Mouse (Mus musculus) frontal cortex, postnatal 10 days (tissue): ENCODE results near the gene Cfap73.

Source experiments
- DNase-seq, 2 experiments: peaks; one replicate each; pipeline ENCODE4 v3.0.0; 2022; ENCODE audit warnings: low spot score in 2 of 2, mixed read lengths in 1 of 2

The Cfap73 gene

GRCm38 (mm10) chr5:120612822-120613604 lies 21.0 kb downstream of the Cfap73 start:
- peak; percentile 100 for DNase-seq

GRCm38 (mm10) chr5:120612442-120612821 lies 21.6 kb downstream of the Cfap73 start, which contains the start of the genes Rita1 and Ddx54:
Gene Rita1 (minus strand): TSS chr5:120612589.
Gene Ddx54 (plus strand): TSS chr5:120612739.
- DNase-seq = peak; percentile 96 to 98

DNA sequence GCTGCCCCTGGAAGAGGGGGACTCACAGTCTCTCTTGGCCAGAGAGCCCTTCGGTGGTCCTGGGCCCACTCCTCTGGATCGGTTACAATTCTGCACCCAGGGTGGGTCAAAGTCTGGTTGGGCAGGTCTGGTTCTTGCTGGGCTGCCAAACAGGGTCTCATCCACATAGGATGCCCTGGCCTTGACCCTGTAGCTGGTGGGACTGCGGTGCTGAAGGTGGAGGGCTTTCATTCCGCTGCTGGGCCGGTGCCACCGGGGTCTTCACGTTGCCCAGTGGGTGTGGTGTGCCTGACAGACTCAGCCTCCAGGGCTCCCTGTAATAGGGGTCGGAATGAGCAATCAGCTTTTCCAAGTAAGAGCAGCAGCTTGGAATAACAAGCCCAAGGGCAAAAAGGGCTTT lies 22.6 kb downstream of the Cfap73 start:
- no peak for DNase-seq

GRCm38 (mm10) chr5:120610906-120611305 lies 23.1 kb downstream of the Cfap73 start:
- no peak for DNase-seq

DNA sequence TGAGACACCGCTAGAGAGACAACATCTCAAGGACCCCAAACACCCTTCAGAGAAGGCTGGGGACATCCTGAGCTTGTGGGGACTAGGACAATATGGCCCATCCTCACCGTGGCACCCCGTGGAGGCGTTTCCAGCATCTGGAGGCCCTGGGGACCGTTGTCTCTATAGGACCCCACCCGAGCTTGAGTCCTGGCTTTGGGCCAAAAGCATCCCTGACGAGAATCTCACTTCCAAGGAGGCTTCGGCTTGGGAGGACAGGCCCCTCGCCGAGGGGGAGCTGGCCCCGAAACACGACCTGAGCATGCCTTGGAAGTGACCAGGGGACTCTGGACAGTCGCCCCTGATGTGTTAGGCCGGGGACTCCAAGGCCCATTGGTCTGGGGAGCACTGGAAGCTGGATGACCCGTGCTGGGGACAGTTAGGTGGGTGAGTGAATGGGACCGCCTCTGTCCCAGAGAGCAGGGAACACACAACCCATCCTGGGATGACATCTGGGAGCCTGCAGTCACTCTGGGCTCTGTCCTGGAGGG lies 24.7 kb downstream of the Cfap73 start:
- DNase-seq = no peak

GRCm38 (mm10) chr5:120607335-120607734 lies 26.7 kb downstream of the Cfap73 start:
- no peak for DNase-seq

- no peak for DNase-seq
Observed at GRCm38 (mm10) chr5:120606590-120607200, 27.3 kb downstream of the Cfap73 start.

GRCm38 (mm10) chr5:120605688-120606087 lies 28.3 kb downstream of the Cfap73 start:
- DNase-seq = peak in 1 of 2 experiments; percentile 85

GRCm38 (mm10) chr5:120605241-120605661 lies 28.8 kb downstream of the Cfap73 start:
- no peak for DNase-seq

- peak in 1 of 2 experiments; percentile 77 for DNase-seq
Observed at GRCm38 (mm10) chr5:120604839-120605238, 29.2 kb downstream of the Cfap73 start.

GRCm38 (mm10) chr5:120603515-120603914 lies 30.5 kb downstream of the Cfap73 start:
- DNase-seq = no peak

GRCm38 (mm10) chr5:120602210-120602609 lies 31.8 kb downstream of the Cfap73 start:
- DNase-seq = no peak

DNA sequence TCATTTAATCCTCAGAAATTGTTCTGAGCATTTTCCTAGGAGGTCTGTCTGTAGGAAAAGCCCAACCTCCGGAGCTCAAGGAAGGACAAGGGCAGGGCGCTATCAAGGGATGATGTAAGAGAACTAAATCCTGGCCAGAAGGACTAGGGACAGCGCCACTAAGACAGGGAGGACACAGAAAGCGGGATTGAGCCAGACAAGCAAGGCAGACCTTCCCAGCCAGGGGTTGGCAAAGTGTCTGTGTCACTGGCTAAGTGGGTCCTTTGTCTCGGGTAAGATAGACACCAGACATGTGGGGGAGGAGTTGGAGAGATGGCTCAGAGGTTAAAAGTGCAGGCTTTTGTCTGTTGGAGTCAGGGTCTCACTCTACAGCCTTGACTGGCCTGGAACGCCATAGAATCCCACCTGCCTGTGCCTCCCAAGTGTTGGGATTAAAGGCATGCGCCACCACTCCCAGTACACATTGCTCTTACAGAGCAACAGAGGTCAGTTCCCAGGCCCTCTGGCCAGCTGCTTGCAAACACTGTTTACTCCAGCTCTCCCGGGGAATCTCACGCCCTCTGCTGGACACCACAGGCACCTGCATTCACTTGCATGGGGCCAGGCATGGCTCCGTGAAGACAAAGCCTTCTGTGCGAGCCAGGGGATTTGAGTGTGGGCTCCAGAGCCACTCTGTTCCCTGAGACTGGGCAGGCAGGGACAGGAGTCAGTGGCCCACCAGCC lies 32.9 kb downstream of the Cfap73 start:
- DNase-seq = no peak

GRCm38 (mm10) chr5:120599625-120600024 lies 34.4 kb downstream of the Cfap73 start:
- no peak for DNase-seq

DNA sequence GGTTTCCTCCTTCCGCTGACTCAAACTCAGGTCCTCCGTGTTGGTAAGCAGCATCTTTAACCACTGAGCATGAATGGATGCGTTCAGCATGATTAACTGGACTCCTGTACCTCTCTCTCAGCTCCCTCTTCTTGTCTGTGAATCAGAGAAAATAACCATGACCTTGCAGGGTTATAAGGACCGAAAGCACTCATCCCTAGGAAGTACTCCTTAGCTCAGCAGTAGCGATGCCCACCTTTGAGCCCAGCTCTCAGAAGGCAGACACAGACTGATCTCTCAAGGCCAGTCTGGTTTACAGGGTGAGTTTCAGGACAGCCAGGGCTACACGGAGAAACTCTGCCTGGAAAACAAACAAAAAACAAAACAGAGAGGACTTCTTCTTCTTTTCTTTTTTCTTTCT lies 39.5 kb downstream of the Cfap73 start:
- no peak for DNase-seq

- no peak for DNase-seq
Observed at GRCm38 (mm10) chr5:120592141-120592540, 41.9 kb downstream of the Cfap73 start.

- no peak for DNase-seq
Observed at GRCm38 (mm10) chr5:120590356-120591010, 43.6 kb downstream of the Cfap73 start.

- peak; percentile 99 for DNase-seq
Observed at GRCm38 (mm10) chr5:120588569-120589094, 45.4 kb downstream of the Cfap73 start, which contains the start of the genes Tpcn1 and Iqcd. Gene Tpcn1 (minus strand): TSS chr5:120588673. Gene Iqcd (plus strand): TSS chr5:120589016.

- peak in 1 of 2 experiments; percentile 43 for DNase-seq
Observed at GRCm38 (mm10) chr5:120587940-120588568, 46.0 kb downstream of the Cfap73 start.

DNA sequence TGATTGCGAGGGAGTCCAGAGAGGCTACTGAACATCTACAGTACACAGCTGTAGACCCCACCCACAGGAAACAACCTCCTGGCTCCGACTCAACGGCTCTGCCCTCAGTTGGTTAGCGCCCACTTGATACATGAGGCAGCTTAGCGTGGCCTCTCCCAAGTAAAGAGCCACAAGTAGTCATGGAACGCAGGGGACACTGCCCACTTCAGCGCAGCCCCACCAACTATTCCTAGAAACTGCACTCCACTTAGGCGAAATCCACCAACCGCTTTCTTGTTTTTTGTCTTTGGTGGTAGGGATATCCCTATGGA lies 46.5 kb downstream of the Cfap73 start:
- no peak for DNase-seq
